Mouse (Mus musculus) lung, postnatal 25 days (tissue): Measurements from ENCODE around the gene Map4k4.

Source experiments
- DNase-seq: peaks from one replicate; pipeline ENCODE4 v3.0.0; 2022; ENCODE audit warnings: low spot score

Map4k4 gene

GRCm38 (mm10) chr1:39898686-39899085 is 2.0 kb upstream of the Map4k4 start:
- no peak for DNase-seq

- no peak for DNase-seq
Observed at GRCm38 (mm10) chr1:39901063-39901811, 524 bp downstream of the Map4k4 start.

GRCm38 (mm10) chr1:39901851-39902703 is 1.4 kb downstream of the Map4k4 start:
- no peak for DNase-seq

- DNase-seq, result peak; percentile 64
Observed at GRCm38 (mm10) chr1:39902704-39903151, 2.0 kb downstream of the Map4k4 start.

- no peak for DNase-seq
Observed at GRCm38 (mm10) chr1:39904720-39905119, 4.0 kb downstream of the Map4k4 start.

- no peak for DNase-seq
Observed at GRCm38 (mm10) chr1:39906921-39907320, 6.2 kb downstream of the Map4k4 start.

- DNase-seq, result no peak
Observed at GRCm38 (mm10) chr1:39908976-39909375, 8.3 kb downstream of the Map4k4 start.

- DNase-seq, result peak; percentile 64
Observed at GRCm38 (mm10) chr1:39911446-39911845, 10.7 kb downstream of the Map4k4 start.

GRCm38 (mm10) chr1:39913256-39913655 is 12.5 kb downstream of the Map4k4 start:
- DNase-seq, result no peak

GRCm38 (mm10) chr1:39916144-39916543 is 15.4 kb downstream of the Map4k4 start:
- no peak for DNase-seq

- DNase-seq, result no peak
Observed at GRCm38 (mm10) chr1:39917855-39918516, 17.3 kb downstream of the Map4k4 start.

GRCm38 (mm10) chr1:39918517-39919115 is 17.9 kb downstream of the Map4k4 start:
- no peak for DNase-seq

- DNase-seq, result no peak
Observed at GRCm38 (mm10) chr1:39920616-39921015, 19.9 kb downstream of the Map4k4 start.

GRCm38 (mm10) chr1:39921996-39922395 is 21.3 kb downstream of the Map4k4 start:
- DNase-seq, result no peak

GRCm38 (mm10) chr1:39922714-39923113 is 22.0 kb downstream of the Map4k4 start:
- DNase-seq, result peak; percentile 83

GRCm38 (mm10) chr1:39923395-39924337 is 23.0 kb downstream of the Map4k4 start:
- DNase-seq, result no peak

GRCm38 (mm10) chr1:39931055-39931454 is 30.3 kb downstream of the Map4k4 start:
- DNase-seq, result no peak

GRCm38 (mm10) chr1:39932216-39932739 is 31.6 kb downstream of the Map4k4 start:
- DNase-seq, result no peak

GRCm38 (mm10) chr1:39932922-39933321 is 32.2 kb downstream of the Map4k4 start:
- no peak for DNase-seq

- no peak for DNase-seq
Observed at GRCm38 (mm10) chr1:39934954-39935353, 34.2 kb downstream of the Map4k4 start.

- DNase-seq, result no peak
Observed at GRCm38 (mm10) chr1:39935616-39936015, 34.9 kb downstream of the Map4k4 start.
